Mouse (Mus musculus) olfactory bulb, adult 2 months (tissue): ENCODE measurements around the gene C8a.

Experiments
- CTCF ChIP-seq: fragments of 200-500 bp; IDR thresholded peaks from 2 replicates; pipeline ENCODE4 v1.5.1; 2012; ENCODE audit warnings: low read depth, mild to moderate bottlenecking, low read length, moderate library complexity; ENCODE audit not compliant: insufficient read depth
- POLR2A ChIP-seq: fragments of 200-500 bp; IDR thresholded peaks from 2 replicates; pipeline ENCODE4 v1.6.1; 2012; ENCODE audit warnings: mild to moderate bottlenecking, low read depth, low read length, moderate library complexity; ENCODE audit not compliant: insufficient read depth

DNA sequence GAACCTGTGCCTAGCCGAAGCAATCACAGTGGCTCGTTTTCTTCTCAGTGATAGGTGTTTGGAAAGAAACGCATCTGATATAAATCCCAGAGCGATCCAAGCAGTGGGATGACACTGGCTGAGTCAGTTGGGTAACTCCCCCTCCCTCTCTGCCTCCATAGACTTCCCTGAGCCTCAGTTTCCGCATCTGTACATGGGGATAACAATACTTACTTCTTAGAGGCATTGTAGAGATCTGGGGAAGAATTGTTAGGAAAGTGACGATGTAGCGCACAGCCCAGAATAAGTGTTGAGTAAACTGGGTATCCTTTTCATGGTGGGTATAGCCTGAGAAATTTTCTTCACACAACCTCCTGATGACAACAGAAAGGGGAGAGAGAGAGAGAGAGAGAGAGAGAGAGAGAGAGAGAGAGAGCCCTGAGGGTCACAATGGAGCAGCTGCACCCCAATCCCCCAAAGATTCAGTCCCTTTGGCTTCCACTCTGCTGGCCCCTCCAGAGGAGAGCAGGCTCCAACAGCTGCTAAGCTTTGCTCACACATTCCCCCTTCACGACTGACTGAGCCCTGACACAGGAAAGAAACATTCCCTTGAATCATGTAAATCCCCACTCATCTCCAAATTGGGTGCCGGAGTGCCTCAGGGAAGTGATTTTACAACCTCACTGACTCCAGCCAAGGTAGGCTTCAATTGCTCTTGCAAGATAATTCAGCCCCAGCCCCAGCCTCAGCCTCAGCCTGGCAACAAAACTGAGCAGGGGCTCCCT is 12.5 kb upstream of the C8a start:
- TF ChIP-seq CTCF (no peak), POLR2A (no peak)
